Mouse (Mus musculus) layer of hippocampus, adult 2 months (tissue): ENCODE measurements around the gene Ccdc14. TPM values are rescaled to one million over a fixed set of nuclear protein-coding genes. Genes with fewer than 3 reads are reported as not detected.
A peak's percentile ranks its signal among the peaks of the same experiment; 100 is the strongest.
"Not testable (repeated sequence)": the region's sequence is repeated elsewhere in the genome, so short reads cannot be mapped to it uniquely, and the experiment has no call there.

Experiments
- DNase-seq, 2 experiments: peaks; one replicate each; pipeline ENCODE4 v3.0.0; 2022; ENCODE audit warnings: low spot score in 2 of 2
- H3K27ac ChIP-seq: fragments of 200-600 bp; 2 replicates; pipeline ENCODE4 v1.8.1; 2022
- H3K4me3 ChIP-seq: fragments of 200-600 bp; 2 replicates; pipeline ENCODE4 v1.8.1; 2022; ENCODE audit warnings: mild to moderate bottlenecking
- CTCF ChIP-seq: fragments of 200-600 bp; conservative IDR thresholded peaks from 2 replicates; pipeline ENCODE4 v1.8.1; 2022; ENCODE audit warnings: antibody characterized with exemption, mild to moderate bottlenecking, moderate library complexity
- total RNA-seq, 2 experiments: library from RNA; stranded (reverse); gene quantifications; 2 replicates each; pipeline ENCODE4 v1.2.3; 2021

Gene Ccdc14
- total RNA-seq, 2 experiments from 2014 or later = 2.8 to 3.2 TPM

GRCm38 (mm10) chr16:34674365-34674764, 16.1 kb upstream of the Ccdc14 start:
- H3K27ac ChIP-seq = no peak overlapping the region
- DNase-seq = no peak
- TF ChIP-seq CTCF = no peak

GRCm38 (mm10) chr16:34681823-34682222, 8.6 kb upstream of the Ccdc14 start:
- TF ChIP-seq CTCF = no peak
- no peak for DNase-seq
- Histone ChIP-seq H3K27ac (no peak overlapping the region), H3K4me3 (no peak overlapping the region)

More at GRCm38 (mm10) chr16:34674365-34674764, 16.1 kb upstream of the Ccdc14 start:
- no peak overlapping the region for H3K4me3 ChIP-seq

- TF ChIP-seq CTCF = no peak
- H3K4me3 ChIP-seq = peak overlapping the region; percentile 67
- H3K27ac ChIP-seq = peak overlapping the region; percentile 78; the same call in 1 of the 2 replicates
- DNase-seq = no peak
These were observed 537 bp upstream of the Ccdc14 start for GRCm38 (mm10) chr16:34689879-34690278.

- Histone ChIP-seq H3K4me3 (peak overlapping the region; percentile 67), H3K27ac (peak overlapping the region; percentile 78; the same call in 1 of the 2 replicates)
- TF ChIP-seq CTCF = no peak
- DNase-seq = no peak
These were observed 740 bp downstream of the Ccdc14 start for GRCm38 (mm10) chr16:34691156-34691555.

- DNase-seq = no peak
- Histone ChIP-seq H3K27ac (no peak overlapping the region), H3K4me3 (no peak overlapping the region)
- no peak for TF ChIP-seq CTCF
These were observed 4.1 kb downstream of the Ccdc14 start for GRCm38 (mm10) chr16:34694477-34694876.

GRCm38 (mm10) chr16:34698721-34699120, 8.3 kb downstream of the Ccdc14 start:
- DNase-seq, H3K27ac ChIP-seq, H3K4me3 ChIP-seq: not testable (repeated sequence)

- no peak overlapping the region for H3K4me3 ChIP-seq
- DNase-seq = peak; percentile 71 to 74
- TF ChIP-seq CTCF = peak; percentile 94
- H3K27ac ChIP-seq = no peak overlapping the region
These were observed 9.9 kb downstream of the Ccdc14 start for GRCm38 (mm10) chr16:34700165-34700827.

GRCm38 (mm10) chr16:34700828-34701216, 10.4 kb downstream of the Ccdc14 start:
- no peak overlapping the region for H3K4me3 ChIP-seq
- DNase-seq = no peak
- no peak overlapping the region for H3K27ac ChIP-seq
- TF ChIP-seq CTCF = no peak

- DNase-seq = no peak
- TF ChIP-seq CTCF = no peak
- peak overlapping the region; percentile 59 for H3K27ac ChIP-seq
- no peak overlapping the region for H3K4me3 ChIP-seq
These were observed 15.6 kb downstream of the Ccdc14 start for GRCm38 (mm10) chr16:34706019-34706418.

- Histone ChIP-seq H3K27ac (peak overlapping the region; percentile 59), H3K4me3 (no peak overlapping the region)
- DNase-seq = no peak
- TF ChIP-seq CTCF = no peak
These were observed 16.1 kb downstream of the Ccdc14 start for GRCm38 (mm10) chr16:34706487-34706946.

GRCm38 (mm10) chr16:34711481-34711880, 21.1 kb downstream of the Ccdc14 start:
- no peak overlapping the region for H3K4me3 ChIP-seq
- peak; percentile 81 for TF ChIP-seq CTCF
- H3K27ac ChIP-seq = no peak overlapping the region
- no peak for DNase-seq

- no peak overlapping the region for H3K27ac ChIP-seq
- no peak overlapping the region for H3K4me3 ChIP-seq
- no peak for TF ChIP-seq CTCF
- DNase-seq = no peak
These were observed 34.7 kb downstream of the Ccdc14 start for GRCm38 (mm10) chr16:34725156-34725555.

GRCm38 (mm10) chr16:34728610-34729009, 38.2 kb downstream of the Ccdc14 start:
- not testable (repeated sequence) for H3K27ac ChIP-seq, H3K4me3 ChIP-seq, DNase-seq

GRCm38 (mm10) chr16:34729371-34729770, 39.0 kb downstream of the Ccdc14 start:
- TF ChIP-seq CTCF = no peak
- no peak overlapping the region for H3K4me3 ChIP-seq
- DNase-seq = no peak
- no peak overlapping the region for H3K27ac ChIP-seq
